Mouse (Mus musculus) megakaryocyte progenitor cell, adult 5-6 weeks (primary cell): ENCODE results near the gene Mcts2. TPM values are rescaled to one million over a fixed set of nuclear protein-coding genes. Genes with fewer than 3 reads are reported as not detected.
A peak's percentile ranks its signal among the peaks of the same experiment; 100 is the strongest.

ENCODE experiments used
- ATAC-seq: replicated peaks from 2 replicates; pipeline ENCODE4 v1.8.0; 2016; ENCODE audit warnings: mild to moderate bottlenecking, moderate TSS enrichment, inconsistent platforms; ENCODE audit not compliant: poor library complexity
- total RNA-seq, 2 experiments: library from RNA; stranded (forward) in 1 of 2; stranded (reverse) in 1 of 2; fragments of 157-497, 149-512 nt in 1 of 2; fragments of 200-1000 nt in 1 of 2; gene quantifications; 2 replicates each; pipeline versions ENCODE4 v1.2.3 to v1.2.4; 2015 to 2017

The Mcts2 gene
- total RNA-seq, 2 experiments from 2014 or later = 6.1 to 12.3 TPM

- ATAC-seq = no peak
Measured at GRCm38 (mm10) chr2:152683086-152683485, 3.7 kb upstream of the Mcts2 start.

- ATAC-seq = no peak
Measured at GRCm38 (mm10) chr2:152686399-152686798, 436 bp upstream of the Mcts2 start.

- ATAC-seq = no peak
Measured at GRCm38 (mm10) chr2:152691564-152692217, 4.9 kb downstream of the Mcts2 start.

GRCm38 (mm10) chr2:152693233-152693632, 6.4 kb downstream of the Mcts2 start:
- ATAC-seq = peak; percentile 76

GRCm38 (mm10) chr2:152693735-152694134, 6.9 kb downstream of the Mcts2 start:
- ATAC-seq = no peak

- no peak for ATAC-seq
Measured at GRCm38 (mm10) chr2:152694708-152695107, 7.9 kb downstream of the Mcts2 start.

- no peak for ATAC-seq
Measured at GRCm38 (mm10) chr2:152696016-152696415, 9.2 kb downstream of the Mcts2 start.

GRCm38 (mm10) chr2:152696476-152697164, 9.8 kb downstream of the Mcts2 start:
- ATAC-seq = peak; percentile 87

GRCm38 (mm10) chr2:152700138-152700537, 13.3 kb downstream of the Mcts2 start:
- ATAC-seq = no peak

- no peak for ATAC-seq
Measured at GRCm38 (mm10) chr2:152700725-152701124, 13.9 kb downstream of the Mcts2 start.

GRCm38 (mm10) chr2:152703596-152704255, 16.9 kb downstream of the Mcts2 start:
- no peak for ATAC-seq

- no peak for ATAC-seq
Measured at GRCm38 (mm10) chr2:152704256-152704605, 17.4 kb downstream of the Mcts2 start.

- ATAC-seq = no peak
Measured at GRCm38 (mm10) chr2:152704811-152705370, 18.1 kb downstream of the Mcts2 start.

- no peak for ATAC-seq
Measured at GRCm38 (mm10) chr2:152705993-152706571, 19.2 kb downstream of the Mcts2 start.

GRCm38 (mm10) chr2:152707186-152707585, 20.4 kb downstream of the Mcts2 start:
- no peak for ATAC-seq

GRCm38 (mm10) chr2:152707627-152708026, 20.8 kb downstream of the Mcts2 start:
- ATAC-seq = no peak

GRCm38 (mm10) chr2:152709066-152709465, 22.2 kb downstream of the Mcts2 start:
- peak; percentile 32; the same call in 1 of the 2 replicates for ATAC-seq

- 0 out of 2 replicates have a peak, but pooled peaks have one; percentile 17 for ATAC-seq
Measured at GRCm38 (mm10) chr2:152716241-152716772, 29.5 kb downstream of the Mcts2 start.

- no peak for ATAC-seq
Measured at GRCm38 (mm10) chr2:152717652-152718051, 30.8 kb downstream of the Mcts2 start.

GRCm38 (mm10) chr2:152718076-152718475, 31.2 kb downstream of the Mcts2 start:
- ATAC-seq = no peak
